Mouse (Mus musculus) G1E (cell line): ENCODE measurements around the gene Tppp3.

Source experiments
- CTCF ChIP-seq: IDR thresholded peaks from 2 replicates; pipeline ENCODE4 v1.5.1; 2012; ENCODE audit warnings: low read depth, low read length, inconsistent platforms, mixed read lengths
- GATA1 ChIP-seq: IDR thresholded peaks from 2 replicates; pipeline ENCODE4 v1.6.1; 2012; ENCODE audit warnings: borderline replicate concordance, low read length, inconsistent platforms, mixed read lengths
- TAL1 ChIP-seq: conservative IDR thresholded peaks from 2 replicates; pipeline ENCODE4 v1.6.1; 2012; ENCODE audit warnings: low read depth, low read length, inconsistent platforms, mixed read lengths

GRCm38 (mm10) chr8:105474680-105475079 is 3.4 kb upstream of the Tppp3 start:
- no peak for TF ChIP-seq CTCF
- no peak for TF ChIP-seq GATA1
- no peak for TF ChIP-seq TAL1
